8 mouse cellular contexts compared by ENCODE assay signal in genomic region chr11:20635646-20636045, GRCm38 (mm10).
DNase-seq lines count a peak whose midpoint lies in the region; ATAC-seq lines count a peak whose summit lies in the region.
"Had no signal": no experiment of that assay in that cellular context is flagged by ENCODE, and none has a peak within 500 bp of the region (broad histone marks: within the 10 kb centered on the region; RNA-seq: fewer than 3 reads in every experiment).

No protein-coding gene starts in this region.

- DNase-seq in midbrain, embryonic 11.5 days (ENCODE audit: low spot score, missing footprints), result peak; percentile 81
- DNase-seq in kidney, postnatal 14 days, result peak; percentile 51
- DNase-seq in cerebellum, adult 9-10 months, result no peak
- DNase-seq: adrenal gland, adult 8-10 months had no signal

- 32% methylated on average over 6 of the region's 6 CpGs for WGBS in midbrain, embryonic 11.5 days
- 28% methylated on average over 6 of the region's 6 CpGs for WGBS in midbrain, embryonic 15.5 days
- 34% methylated on average over 6 of the region's 6 CpGs for WGBS in hindbrain, embryonic 12.5 days
- 10% methylated on average over 6 of the region's 6 CpGs for WGBS in neural tube, embryonic 13.5 days

- H3K27ac ChIP-seq in midbrain, embryonic 11.5 days (ENCODE audit: low read depth, low read length), result peak overlapping the region; percentile 58
- no peak overlapping the region for H3K27ac ChIP-seq in midbrain, embryonic 15.5 days
- H3K27ac ChIP-seq in hindbrain, embryonic 12.5 days, result peak overlapping the region; percentile 35; the same call in 1 of the 2 replicates
- H3K27ac ChIP-seq in neural tube, embryonic 13.5 days (replicated peaks), result peak overlapping the region; percentile 42

- peaks cover 47% of the 10 kb centered on the region for H3K4me1 ChIP-seq in midbrain, embryonic 11.5 days (ENCODE audit: control insufficient read depth, insufficient read depth, low read length)
- peaks cover 39% of the 10 kb centered on the region for H3K4me1 ChIP-seq in midbrain, embryonic 15.5 days
- H3K4me1 ChIP-seq in hindbrain, embryonic 12.5 days, result peaks cover 43% of the 10 kb centered on the region
- H3K4me1 ChIP-seq in neural tube, embryonic 13.5 days (replicated peaks), result peaks cover 51% of the 10 kb centered on the region

- H3K9me3 ChIP-seq in midbrain, embryonic 11.5 days (ENCODE audit: control insufficient read depth, low read length), result no peaks in the 10 kb centered on the region
- no peaks in the 10 kb centered on the region for H3K9me3 ChIP-seq in midbrain, embryonic 15.5 days
- H3K9me3 ChIP-seq in hindbrain, embryonic 12.5 days (replicated peaks), result no peaks in the 10 kb centered on the region
- H3K9me3 ChIP-seq in neural tube, embryonic 13.5 days, result no peaks in the 10 kb centered on the region

- H3K4me2 ChIP-seq in midbrain, embryonic 11.5 days, result peak overlapping the region; percentile 3; the same call in 1 of the 2 replicates
- H3K4me2 ChIP-seq in midbrain, embryonic 15.5 days, result no peak overlapping the region
- H3K4me2 ChIP-seq in hindbrain, embryonic 12.5 days (replicated peaks), result peak overlapping the region; percentile 23; the same call in 1 of the 2 replicates
- H3K4me2 ChIP-seq in neural tube, embryonic 13.5 days, result peak overlapping the region; percentile 28; the same call in 1 of the 2 replicates

- no peaks in the 10 kb centered on the region for H3K36me3 ChIP-seq in midbrain, embryonic 11.5 days (ENCODE audit: control insufficient read depth, insufficient read depth, low read length)
- no peaks in the 10 kb centered on the region for H3K36me3 ChIP-seq in midbrain, embryonic 15.5 days (replicated peaks)
- H3K36me3 ChIP-seq in hindbrain, embryonic 12.5 days, result no peaks in the 10 kb centered on the region
- H3K36me3 ChIP-seq in neural tube, embryonic 13.5 days, result no peaks in the 10 kb centered on the region

- no peak overlapping the region for H3K4me3 ChIP-seq in midbrain, embryonic 11.5 days (ENCODE audit: low read depth, low read length)
- no peak overlapping the region for H3K4me3 ChIP-seq in midbrain, embryonic 15.5 days
- H3K4me3 ChIP-seq in hindbrain, embryonic 12.5 days, result no peak overlapping the region
- H3K4me3 ChIP-seq in neural tube, embryonic 13.5 days, result no peak overlapping the region

- H3K9ac ChIP-seq in midbrain, embryonic 11.5 days (ENCODE audit: low read length), result peak overlapping the region; percentile 3; the same call in 1 of the 2 replicates
- H3K9ac ChIP-seq in midbrain, embryonic 15.5 days, result no peak overlapping the region
- H3K9ac ChIP-seq in hindbrain, embryonic 12.5 days, result 0 out of 2 replicates have a peak overlapping the region, but pooled peaks have one; percentile 33
- H3K9ac ChIP-seq in neural tube, embryonic 13.5 days, result 0 out of 2 replicates have a peak overlapping the region, but pooled peaks have one; percentile 22

- no peak for ATAC-seq in midbrain, embryonic 11.5 days (ENCODE audit: low FRiP score)
- ATAC-seq in midbrain, embryonic 15.5 days (replicated peaks), result no peak
- ATAC-seq in hindbrain, embryonic 12.5 days (ENCODE audit: low FRiP score), result no peak
- no peak for ATAC-seq in neural tube, embryonic 13.5 days (ENCODE audit: low read depth)
- ATAC-seq in erythroid progenitor cell, adult 5-6 weeks (replicated peaks; ENCODE audit: low FRiP score, poor library complexity, severe bottlenecking), result no peak

- no peaks in the 10 kb centered on the region for H3K27me3 ChIP-seq in midbrain, embryonic 11.5 days (ENCODE audit: control insufficient read depth, insufficient read depth, low read length)
- H3K27me3 ChIP-seq in midbrain, embryonic 15.5 days (replicated peaks), result no peaks in the 10 kb centered on the region
- H3K27me3 ChIP-seq in hindbrain, embryonic 12.5 days, result no peaks in the 10 kb centered on the region
- H3K27me3 ChIP-seq in neural tube, embryonic 13.5 days, result no peaks in the 10 kb centered on the region
